Mouse (Mus musculus) cerebellum, adult 18-20 months (tissue): ENCODE data around the gene Elavl1.
"Not testable (repeated sequence)": the region's sequence is repeated elsewhere in the genome, so short reads cannot be mapped to it uniquely, and the experiment has no call there.

Source experiments
- DNase-seq, 2 experiments: peaks; one replicate each; pipeline ENCODE4 v3.0.0; 2021

Gene Elavl1

GRCm38 (mm10) chr8:4255471-4255870 is 69.7 kb downstream of the Elavl1 start:
- not testable (repeated sequence) for DNase-seq

- peak; percentile 80 for DNase-seq
Measured at GRCm38 (mm10) chr8:4254001-4254400, 71.2 kb downstream of the Elavl1 start.

GRCm38 (mm10) chr8:4252934-4253841 is 72.0 kb downstream of the Elavl1 start, which contains the start of gene Snapc2:
Gene Snapc2, plus strand, starts transcription at chr8:4253080.
- peak; percentile 88 to 95 for DNase-seq

- no peak for DNase-seq
Measured at GRCm38 (mm10) chr8:4252116-4252760, 73.0 kb downstream of the Elavl1 start.

- peak; percentile 82 to 86 for DNase-seq
Measured at GRCm38 (mm10) chr8:4250306-4250970, 74.8 kb downstream of the Elavl1 start.

- DNase-seq, result no peak
Measured at GRCm38 (mm10) chr8:4249213-4249612, 76.0 kb downstream of the Elavl1 start.

- peak in 1 of 2 experiments; percentile 9 for DNase-seq
Measured at GRCm38 (mm10) chr8:4247951-4248540, 77.2 kb downstream of the Elavl1 start, which contains the start of gene Tgfbr3l. Gene Tgfbr3l, plus strand, starts transcription at chr8:4248214.

- DNase-seq, result no peak
Measured at GRCm38 (mm10) chr8:4247241-4247640, 78.0 kb downstream of the Elavl1 start.

- peak in 1 of 2 experiments; percentile 26 for DNase-seq
Measured at GRCm38 (mm10) chr8:4245737-4246136, 79.5 kb downstream of the Elavl1 start.

GRCm38 (mm10) chr8:4245061-4245460 is 80.2 kb downstream of the Elavl1 start:
- no peak for DNase-seq

GRCm38 (mm10) chr8:4239193-4239890 is 85.9 kb downstream of the Elavl1 start:
- DNase-seq, result no peak

GRCm38 (mm10) chr8:4238434-4239192 is 86.6 kb downstream of the Elavl1 start, which contains the start of the genes Map2k7 and Gm49320:
Gene Map2k7, plus strand, starts transcription at chr8:4238740.
Gene Gm49320, plus strand, starts transcription at chr8:4238865.
- peak; percentile 99 to 100 for DNase-seq

- DNase-seq, result no peak
Measured at GRCm38 (mm10) chr8:4237814-4238433, 87.3 kb downstream of the Elavl1 start.
